Comparison of ENCODE assay signal across 22 mouse cellular contexts in the genomic region with DNA sequence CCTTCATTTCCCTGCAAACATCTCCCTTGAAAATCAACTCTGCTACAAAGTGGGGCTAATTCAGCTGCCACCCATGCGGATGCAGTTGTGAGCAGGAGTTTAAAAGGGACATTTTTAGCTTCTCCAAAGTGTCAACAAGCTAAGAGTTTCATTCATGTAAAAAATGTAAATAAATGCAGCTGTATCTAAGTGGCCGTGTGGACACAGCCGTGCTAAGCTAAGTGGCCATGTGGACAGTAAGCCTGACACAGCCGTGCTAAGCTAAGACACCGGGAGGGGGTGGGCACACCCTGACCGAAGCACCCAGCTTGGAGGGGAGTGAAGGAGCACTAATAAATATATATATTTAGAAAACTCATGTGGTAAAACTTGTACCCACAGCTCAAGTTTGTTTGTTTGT. TPM values are rescaled to one million over a fixed set of nuclear protein-coding genes. Genes with fewer than 3 reads are reported as not detected.
"Had no signal": no experiment of that assay in that cellular context is flagged by ENCODE, and none has a peak within 500 bp of the region (broad histone marks: within the 10 kb centered on the region; RNA-seq: fewer than 3 reads in every experiment).

No protein-coding gene starts in this region.

- ATAC-seq: liver, postnatal 0 days had no signal

- H3K27me3 ChIP-seq: kidney, embryonic 15.5 days; limb, embryonic 12.5 days; limb, embryonic 15.5 days; lung, embryonic 15.5 days; stomach, embryonic 15.5 days had no signal

- DNase-seq: kidney, adult 11 months; kidney, adult 8-10 months; kidney, postnatal 10 days; kidney, postnatal 36 days; layer of hippocampus, postnatal 36 days; left cerebral cortex, postnatal 4 days; liver, postnatal 0 days; lung, postnatal 10 days; lung, postnatal 4 days; right cerebral cortex, postnatal 4 days; thymus, postnatal 25 days had no signal

- H3K4me1 ChIP-seq: kidney, embryonic 15.5 days; limb, embryonic 12.5 days; limb, embryonic 15.5 days; lung, embryonic 15.5 days; stomach, embryonic 15.5 days had no signal

- H3K4me2 ChIP-seq: kidney, embryonic 15.5 days; limb, embryonic 12.5 days; limb, embryonic 15.5 days; liver, embryonic 11.5 days; lung, embryonic 15.5 days; midbrain, embryonic 11.5 days; stomach, embryonic 15.5 days had no signal

- H3K4me3 ChIP-seq: kidney, embryonic 15.5 days; left cerebral cortex, adult 2 months; limb, embryonic 12.5 days; limb, embryonic 15.5 days; lung, embryonic 15.5 days; stomach, embryonic 15.5 days had no signal

- H3K27ac ChIP-seq: kidney, embryonic 15.5 days; left cerebral cortex, adult 2 months; limb, embryonic 12.5 days; limb, embryonic 15.5 days; liver, embryonic 14.5 days; lung, embryonic 15.5 days; stomach, embryonic 15.5 days had no signal

- H3K9me3 ChIP-seq: kidney, embryonic 15.5 days; limb, embryonic 12.5 days; limb, embryonic 15.5 days; lung, embryonic 15.5 days; stomach, embryonic 15.5 days had no signal

- H3K36me3 ChIP-seq: kidney, embryonic 15.5 days; limb, embryonic 12.5 days; limb, embryonic 15.5 days; lung, embryonic 15.5 days; stomach, embryonic 15.5 days had no signal

- H3K9ac ChIP-seq: kidney, embryonic 15.5 days; limb, embryonic 12.5 days; limb, embryonic 15.5 days; liver, embryonic 14.5 days; liver, postnatal 0 days; lung, embryonic 15.5 days; stomach, embryonic 15.5 days had no signal

RNA-seq across cellular contexts. Expression of a gene that starts 52.6 kb away (rescaled TPM):
- total RNA-seq: megakaryocyte progenitor cell, adult 5-6 weeks; megakaryocyte-erythroid progenitor cell, adult 5-6 weeks had no signal
- polyA plus RNA-seq: liver, embryonic 11.5 days; liver, postnatal 0 days had no signal
